Mouse (Mus musculus) myocyte (in vitro differentiated cells): ENCODE data around the gene Pdyn.

Source experiments
- POLR2A ChIP-seq: IDR thresholded peaks from one replicate; pipeline ENCODE4 v1.6.1; 2011; ENCODE audit warnings: low read depth, mild to moderate bottlenecking, control low read depth, moderate library complexity; ENCODE audit not compliant: insufficient read length
- POLR2AphosphoS2 ChIP-seq: IDR thresholded peaks from one replicate; pipeline ENCODE4 v1.6.1; 2011; ENCODE audit warnings: low read depth, control low read depth; ENCODE audit not compliant: insufficient read length

DNA sequence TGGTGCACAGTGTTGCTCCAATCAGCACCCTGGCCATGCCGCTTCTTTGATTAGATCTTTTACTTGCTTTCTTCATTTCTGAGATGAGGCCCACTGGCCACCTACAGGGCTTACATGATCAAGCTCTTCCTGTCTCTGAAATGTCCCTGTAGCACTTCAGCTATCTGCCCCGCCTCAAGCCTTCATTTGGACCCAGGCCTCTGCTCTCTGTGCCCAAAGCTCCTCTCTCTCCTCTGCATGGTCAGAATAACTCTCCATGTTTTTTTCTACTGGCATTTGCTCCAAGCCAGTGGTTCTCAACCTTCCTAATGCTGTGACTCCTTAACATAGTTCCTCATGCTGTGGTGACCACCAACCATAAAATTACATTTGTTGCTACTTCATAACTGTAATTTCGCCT, 19.4 kb downstream of the Pdyn start:
- no peak for TF ChIP-seq POLR2AphosphoS2
- TF ChIP-seq POLR2A = no peak
